Mouse (Mus musculus) hindbrain, embryonic 14.5 days (tissue): ENCODE data around the gene Me1. TPM values are rescaled to one million over a fixed set of nuclear protein-coding genes. Genes with fewer than 3 reads are reported as not detected.

Experiments
- ATAC-seq: fragments of 200-750 bp; cut with Nextera tagmentation; 2 replicates; pipeline ENCODE4 v1.8.0; 2017; ENCODE audit warnings: moderate number of reproducible peaks, mild to moderate bottlenecking, moderate TSS enrichment, moderate library complexity; ENCODE audit not compliant: low FRiP score
- DNase-seq: peaks from one replicate; pipeline ENCODE4 v3.0.0-alpha.2; 2015; ENCODE audit warnings: low spot score
- H3K27ac ChIP-seq: fragments of 300-500 bp; sonication (generic); 2 replicates; pipeline ENCODE4 v1.5.1; 2014; ENCODE audit warnings: mild to moderate bottlenecking, moderate library complexity
- H3K27me3 ChIP-seq: fragments of 300-500 bp; sonication (generic); 2 replicates; pipeline ENCODE4 v1.6.1; 2014; ENCODE audit warnings: mild to moderate bottlenecking, low read length, mixed read lengths; ENCODE audit not compliant: control insufficient read depth, insufficient read depth
- H3K36me3 ChIP-seq: fragments of 300-500 bp; sonication (generic); replicated peaks from 2 replicates; pipeline ENCODE4 v1.6.1; 2014; ENCODE audit not compliant: control insufficient read depth, insufficient read depth
- H3K4me1 ChIP-seq: fragments of 300-500 bp; sonication (generic); replicated peaks from 2 replicates; pipeline ENCODE4 v1.6.1; 2014; ENCODE audit warnings: antibody characterized with exemption, low read length, mixed read lengths; ENCODE audit not compliant: control insufficient read depth, insufficient read depth
- H3K4me2 ChIP-seq: fragments of 300-500 bp; sonication (generic); replicated peaks from 2 replicates; pipeline ENCODE4 v1.6.1; 2014; ENCODE audit warnings: mild to moderate bottlenecking, moderate library complexity
- H3K4me3 ChIP-seq: fragments of 300-500 bp; sonication (generic); replicated peaks from 2 replicates; pipeline ENCODE4 v1.5.1; 2014; ENCODE audit warnings: mild to moderate bottlenecking, low read length
- H3K9ac ChIP-seq: fragments of 300-500 bp; sonication (generic); 2 replicates; pipeline ENCODE4 v1.6.1; 2014
- H3K9me3 ChIP-seq: fragments of 300-500 bp; sonication (generic); 2 replicates; pipeline ENCODE4 v1.6.1; 2016; ENCODE audit warnings: low read length; ENCODE audit not compliant: control insufficient read depth
- WGBS: fragments of 180-500 bp; shearing (Covaris S2); extraction: QIAGEN DNeasy Blood & Tissue Kit; methylation state at CpG from one replicate; pipeline ENCODE4 v1.1.7; 2014; 5-methylcytosine and 5-hydroxymethylcytosine counted together
- polyA plus RNA-seq: library from polyadenylated mRNA; unstranded; fragments of >200 nt; fragmentation: Nextera tagmentation; extraction: Ambion mirVana; gene quantifications from 2 replicates; pipeline ENCODE4 v1.2.1, GENCODE M21; 2014

Gene Me1
- polyA plus RNA-seq, 1 experiment from 2014 or later = 53.5 TPM

- Histone ChIP-seq H3K4me1 (no peaks in the 10 kb centered on the region), H3K4me3 (no peak overlapping the region), H3K27me3 (no peaks in the 10 kb centered on the region), H3K27ac (no peak overlapping the region), H3K9me3 (no peaks in the 10 kb centered on the region), H3K36me3 (peaks cover 91% of the 10 kb centered on the region), H3K4me2 (no peak overlapping the region), H3K9ac (no peak overlapping the region)
- ATAC-seq (no peak), DNase-seq (no peak)
- 91% methylated on average over 4 of the region's 4 CpGs for WGBS
These were observed 141.1 kb downstream of the Me1 start for GRCm38 (mm10) chr9:86554641-86555040.

- no peak overlapping the region for H3K9ac ChIP-seq
- no peak overlapping the region for H3K27ac ChIP-seq
- no peaks in the 10 kb centered on the region for H3K4me1 ChIP-seq
- no peak overlapping the region for H3K4me2 ChIP-seq
- ATAC-seq (no peak), DNase-seq (no peak)
- peaks cover 91% of the 10 kb centered on the region for H3K36me3 ChIP-seq
- no peaks in the 10 kb centered on the region for H3K9me3 ChIP-seq
- H3K27me3 ChIP-seq = no peaks in the 10 kb centered on the region
- H3K4me3 ChIP-seq = no peak overlapping the region
- WGBS = 88% methylated on average over 9 of the region's 9 CpGs
These were observed 141.9 kb downstream of the Me1 start for GRCm38 (mm10) chr9:86553886-86554285.

GRCm38 (mm10) chr9:86550717-86551116, 145.0 kb downstream of the Me1 start:
- 96% methylated on average over 3 of the region's 3 CpGs for WGBS
- Histone ChIP-seq H3K4me2 (no peak overlapping the region), H3K9ac (no peak overlapping the region), H3K4me1 (no peaks in the 10 kb centered on the region), H3K4me3 (no peak overlapping the region), H3K27ac (no peak overlapping the region), H3K9me3 (no peaks in the 10 kb centered on the region), H3K27me3 (no peaks in the 10 kb centered on the region), H3K36me3 (peaks cover 88% of the 10 kb centered on the region)
- ATAC-seq = no peak
- DNase-seq = no peak

- no peak for DNase-seq
- H3K9ac ChIP-seq = no peak overlapping the region
- H3K4me1 ChIP-seq = no peaks in the 10 kb centered on the region
- no peak overlapping the region for H3K4me2 ChIP-seq
- H3K27me3 ChIP-seq = no peaks in the 10 kb centered on the region
- peaks cover 89% of the 10 kb centered on the region for H3K36me3 ChIP-seq
- no peak overlapping the region for H3K27ac ChIP-seq
- WGBS = 90% methylated on average over 5 of the region's 5 CpGs
- ATAC-seq = no peak
- H3K4me3 ChIP-seq = no peak overlapping the region
- H3K9me3 ChIP-seq = no peaks in the 10 kb centered on the region
These were observed 146.1 kb downstream of the Me1 start for GRCm38 (mm10) chr9:86549637-86550162.

- Histone ChIP-seq H3K4me1 (no peaks in the 10 kb centered on the region), H3K4me2 (no peak overlapping the region), H3K36me3 (peaks cover 85% of the 10 kb centered on the region), H3K9ac (no peak overlapping the region), H3K27ac (no peak overlapping the region), H3K9me3 (no peaks in the 10 kb centered on the region), H3K27me3 (no peaks in the 10 kb centered on the region), H3K4me3 (no peak overlapping the region)
- DNase-seq (no peak), ATAC-seq (no peak)
- 85% methylated on average over 1 of the region's 1 CpGs for WGBS
These were observed 151.2 kb downstream of the Me1 start for GRCm38 (mm10) chr9:86544559-86544958.

GRCm38 (mm10) chr9:86543451-86543850, 152.3 kb downstream of the Me1 start:
- peaks cover 75% of the 10 kb centered on the region for H3K36me3 ChIP-seq
- no peak for ATAC-seq
- no peak for DNase-seq

GRCm38 (mm10) chr9:86534071-86534470, 161.7 kb downstream of the Me1 start:
- Histone ChIP-seq H3K4me1 (no peaks in the 10 kb centered on the region), H3K27me3 (no peaks in the 10 kb centered on the region), H3K27ac (no peak overlapping the region), H3K36me3 (peaks cover 75% of the 10 kb centered on the region), H3K9ac (no peak overlapping the region), H3K4me2 (no peak overlapping the region), H3K9me3 (no peaks in the 10 kb centered on the region), H3K4me3 (no peak overlapping the region)
- ATAC-seq = no peak
- 95% methylated on average over 5 of the region's 5 CpGs for WGBS
- DNase-seq = no peak

More at GRCm38 (mm10) chr9:86543451-86543850, 152.3 kb downstream of the Me1 start:
- no peak overlapping the region for H3K4me3 ChIP-seq
- no peaks in the 10 kb centered on the region for H3K9me3 ChIP-seq
- WGBS = 88% methylated on average over 3 of the region's 3 CpGs
- no peaks in the 10 kb centered on the region for H3K4me1 ChIP-seq
- H3K27ac ChIP-seq = no peak overlapping the region
- no peak overlapping the region for H3K9ac ChIP-seq
- no peaks in the 10 kb centered on the region for H3K27me3 ChIP-seq
- no peak overlapping the region for H3K4me2 ChIP-seq

Other genes with a start within 250 kb of the Me1 start
- 7.4 and 7.6 TPM in 2 replicates for gene Ube2cbp, start 231.0 kb downstream of the Me1 start, polyA plus RNA-seq
- 41.0 and 45.9 TPM in 2 replicates for gene Dop1a, start 228.8 kb downstream of the Me1 start, polyA plus RNA-seq
- 33.3 and 38.6 TPM in 2 replicates for gene Pgm3, start 124.1 kb downstream of the Me1 start, polyA plus RNA-seq
- 26.6 and 31.7 TPM in 2 replicates for gene Rwdd2a, start 124.0 kb downstream of the Me1 start, polyA plus RNA-seq
- gene Prss35, start 47.7 kb upstream of the Me1 start, polyA plus RNA-seq = 6.6 and 7.2 TPM in 2 replicates
- 92.3 and 105 TPM in 2 replicates for gene Snap91, start 184.7 kb upstream of the Me1 start, polyA plus RNA-seq